Mouse (Mus musculus) E14TG2a.4 (cell line): Measurements from ENCODE around the gene Zfp12.
A peak's percentile ranks its signal among the peaks of the same experiment; 100 is the strongest.

ENCODE experiments used
- H3K27me3 ChIP-seq: 2 replicates; pipeline ENCODE4 v1.6.1; 2014; ENCODE audit warnings: low read length, control low read depth; ENCODE audit not compliant: insufficient read depth
- H3K36me3 ChIP-seq: 2 replicates; pipeline ENCODE4 v1.6.1; 2014; ENCODE audit warnings: low read length, control low read depth; ENCODE audit not compliant: insufficient read depth
- H3K4me1 ChIP-seq: replicated peaks from 2 replicates; pipeline ENCODE4 v1.6.1; 2014; ENCODE audit warnings: low read depth, low read length, control low read depth
- H3K4me3 ChIP-seq: replicated peaks from 2 replicates; pipeline ENCODE4 v1.5.1; 2014; ENCODE audit warnings: mild to moderate bottlenecking, low read length
- H3K9me3 ChIP-seq: 2 replicates; pipeline ENCODE4 v1.6.1; 2014; ENCODE audit warnings: low read length, control low read depth
- CTCF ChIP-seq: conservative IDR thresholded peaks from 2 replicates; pipeline ENCODE4 v1.5.1; 2014; ENCODE audit warnings: low read length
- NANOG ChIP-seq: IDR thresholded peaks from 2 replicates; pipeline ENCODE4 v1.6.1; 2014; ENCODE audit warnings: borderline replicate concordance, low read length, mixed read lengths
- POU5F1 ChIP-seq: IDR thresholded peaks from 2 replicates; pipeline ENCODE4 v1.6.1; 2014; ENCODE audit warnings: low read length, borderline replicate concordance

Zfp12 gene

DNA sequence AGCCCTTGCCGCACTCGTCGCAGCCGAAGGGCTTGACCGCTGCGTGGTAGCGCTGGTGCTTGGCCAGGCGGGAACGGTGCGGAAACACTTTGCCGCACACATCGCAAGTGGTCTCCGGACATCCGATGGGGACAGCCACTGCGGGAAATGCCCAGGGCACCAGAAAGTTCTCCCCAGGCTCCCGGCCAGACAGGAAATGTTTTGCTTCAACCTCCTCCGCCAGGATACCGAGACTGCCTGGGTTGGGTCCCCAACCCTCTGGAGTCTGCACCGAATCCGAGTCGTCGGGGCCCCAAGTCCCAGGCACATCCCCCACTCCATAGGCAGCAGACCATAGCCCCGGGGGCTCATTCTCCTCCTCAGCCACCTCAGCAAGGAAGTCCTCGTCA is 20.2 kb downstream of the Zfp12 start:
- no peak for TF ChIP-seq NANOG
- TF ChIP-seq CTCF = no peak
- TF ChIP-seq POU5F1 = no peak
- no peaks in the 10 kb centered on the region for H3K36me3 ChIP-seq
- peaks cover 24% of the 10 kb centered on the region for H3K4me1 ChIP-seq
- peak overlapping the region; percentile 76 for H3K4me3 ChIP-seq
- peaks cover 96% of the 10 kb centered on the region for H3K27me3 ChIP-seq
- H3K9me3 ChIP-seq = no peaks in the 10 kb centered on the region

DNA sequence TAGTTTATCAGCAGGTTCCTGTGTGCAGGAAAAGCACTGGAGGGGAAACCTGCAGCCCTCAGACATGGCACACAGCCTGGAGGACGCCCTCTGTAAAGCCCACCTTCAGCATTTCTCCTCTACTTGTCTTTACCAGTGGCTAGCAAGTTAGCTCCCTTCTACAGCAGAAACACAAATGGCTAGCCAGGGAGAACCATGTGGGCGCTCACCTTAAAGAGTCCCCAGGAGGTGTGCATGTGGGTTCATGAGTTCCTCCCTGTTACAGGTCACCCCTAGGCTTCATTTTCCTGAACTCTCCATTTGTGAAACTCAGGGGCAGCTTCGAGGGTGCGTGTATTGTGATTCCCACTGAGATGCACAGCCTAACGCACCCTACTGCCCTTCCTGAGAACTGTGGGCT is 20.8 kb downstream of the Zfp12 start:
- H3K4me3 ChIP-seq = no peak overlapping the region
- H3K4me1 ChIP-seq = peaks cover 24% of the 10 kb centered on the region
- TF ChIP-seq POU5F1 = no peak
- TF ChIP-seq CTCF = no peak
- no peak for TF ChIP-seq NANOG
- H3K36me3 ChIP-seq = no peaks in the 10 kb centered on the region
- H3K27me3 ChIP-seq = peaks cover 98% of the 10 kb centered on the region
- no peaks in the 10 kb centered on the region for H3K9me3 ChIP-seq

DNA sequence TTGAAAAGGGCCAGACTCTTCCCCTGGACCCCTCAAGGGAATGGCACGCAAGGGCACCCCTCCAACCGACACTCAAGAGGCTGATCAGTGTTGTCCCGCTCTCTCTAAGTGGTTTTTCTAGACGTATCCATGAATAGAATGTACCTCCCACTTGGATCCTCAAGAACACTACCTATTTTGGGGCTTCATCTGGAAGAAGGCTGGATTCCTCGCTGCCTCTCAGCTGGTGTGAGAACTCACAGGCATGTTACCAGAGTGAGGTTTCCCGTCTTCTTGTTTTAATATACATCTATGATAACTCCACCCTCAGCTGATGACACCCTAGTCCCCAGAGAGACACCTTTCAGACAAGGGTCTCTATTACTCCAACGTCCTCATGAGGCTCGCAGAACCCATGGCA is 26.7 kb downstream of the Zfp12 start:
- no peak overlapping the region for H3K4me3 ChIP-seq
- peaks cover 7% of the 10 kb centered on the region for H3K4me1 ChIP-seq
- H3K9me3 ChIP-seq = no peaks in the 10 kb centered on the region
- H3K27me3 ChIP-seq = peaks cover 75% of the 10 kb centered on the region
- no peaks in the 10 kb centered on the region for H3K36me3 ChIP-seq
- TF ChIP-seq CTCF (no peak), NANOG (no peak), POU5F1 (no peak)

DNA sequence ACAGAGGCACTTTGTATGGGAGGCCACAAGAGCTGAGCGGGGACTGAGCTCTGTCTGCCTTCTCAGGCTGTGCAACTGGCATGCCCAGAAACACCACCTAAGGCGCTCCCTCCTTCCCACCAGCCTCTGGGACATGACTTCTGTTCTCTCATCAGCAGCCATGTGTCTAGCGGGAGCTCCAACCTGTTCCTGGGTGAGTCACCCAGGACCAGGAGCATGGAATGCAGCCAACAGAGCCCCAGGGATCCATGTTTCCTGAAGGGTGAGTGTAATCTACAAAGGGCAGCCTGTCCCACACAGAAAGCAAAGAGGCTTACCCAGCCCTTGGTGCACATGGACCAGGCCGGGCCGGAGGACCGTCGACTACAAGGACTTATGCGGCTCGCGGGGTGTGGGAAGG is 29.7 kb downstream of the Zfp12 start:
- Histone ChIP-seq H3K36me3 (no peaks in the 10 kb centered on the region), H3K4me3 (no peak overlapping the region), H3K4me1 (peaks cover 19% of the 10 kb centered on the region), H3K9me3 (no peaks in the 10 kb centered on the region), H3K27me3 (peaks cover 71% of the 10 kb centered on the region)
- TF ChIP-seq POU5F1 (no peak), CTCF (no peak)

DNA sequence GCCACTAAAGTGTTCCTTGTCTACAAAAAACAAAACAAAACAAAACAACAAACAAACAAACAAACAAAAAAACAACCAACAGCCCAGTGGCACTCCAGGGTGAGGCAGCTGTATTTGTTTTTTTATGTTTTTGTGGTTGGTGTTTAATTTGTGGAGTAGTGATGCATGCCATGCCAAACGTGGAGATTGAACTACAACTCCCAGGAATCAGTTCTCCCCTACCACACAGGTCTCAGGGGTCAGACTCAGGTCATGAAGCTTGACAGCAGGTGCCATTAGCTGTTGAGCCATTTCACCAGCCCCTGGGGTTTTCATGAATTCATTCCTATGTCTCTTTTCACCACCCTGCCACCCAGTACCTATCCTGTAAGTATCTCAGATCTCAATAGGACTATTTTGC is 30.4 kb downstream of the Zfp12 start:
- TF ChIP-seq POU5F1 (no peak), NANOG (no peak), CTCF (no peak)
- Histone ChIP-seq H3K36me3 (no peaks in the 10 kb centered on the region), H3K9me3 (no peaks in the 10 kb centered on the region), H3K4me1 (peaks cover 24% of the 10 kb centered on the region), H3K27me3 (peaks cover 71% of the 10 kb centered on the region), H3K4me3 (no peak overlapping the region)

DNA sequence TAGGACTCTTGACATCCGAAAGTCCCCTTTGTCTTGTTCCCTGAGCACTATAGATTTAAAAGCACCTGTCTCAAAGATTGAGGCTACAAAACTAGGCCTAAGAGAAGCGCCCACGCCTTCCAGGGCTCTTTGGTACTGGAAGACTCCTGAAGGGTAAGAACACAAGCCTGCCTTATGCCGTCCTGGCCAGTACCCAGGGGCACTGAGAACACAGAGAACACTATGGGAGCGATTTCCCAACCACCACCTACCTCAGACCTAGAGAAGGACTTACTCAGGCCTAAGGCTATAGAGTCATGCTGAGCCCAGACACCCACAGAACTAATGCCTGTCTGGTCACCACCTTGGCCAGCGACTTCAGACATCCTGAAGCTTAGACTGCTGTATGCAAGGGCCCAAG is 31.8 kb downstream of the Zfp12 start:
- no peaks in the 10 kb centered on the region for H3K36me3 ChIP-seq
- no peaks in the 10 kb centered on the region for H3K9me3 ChIP-seq
- peaks cover 73% of the 10 kb centered on the region for H3K27me3 ChIP-seq
- no peak for TF ChIP-seq CTCF
- no peak for TF ChIP-seq NANOG
- TF ChIP-seq POU5F1 = no peak
- H3K4me1 ChIP-seq = peaks cover 25% of the 10 kb centered on the region
- no peak overlapping the region for H3K4me3 ChIP-seq

DNA sequence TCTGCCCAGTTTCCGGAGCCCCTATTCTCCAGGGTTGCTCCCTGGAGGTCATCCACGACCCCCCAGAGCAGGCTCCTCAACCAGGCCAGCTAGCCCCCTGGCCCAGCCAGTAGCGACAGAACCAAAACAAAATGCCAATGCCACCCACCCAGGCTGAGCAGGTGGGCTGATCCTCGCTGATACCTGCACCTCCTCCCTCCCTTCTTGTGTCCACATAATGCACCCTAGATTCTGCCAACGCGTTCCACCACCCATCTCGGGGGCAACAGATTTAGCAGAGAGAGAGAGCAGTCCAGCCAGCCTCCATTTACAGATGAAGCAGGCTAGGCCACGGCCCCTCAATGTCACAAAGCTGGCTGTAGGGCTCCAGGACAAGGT is 34.0 kb downstream of the Zfp12 start:
- no peaks in the 10 kb centered on the region for H3K36me3 ChIP-seq
- no peaks in the 10 kb centered on the region for H3K9me3 ChIP-seq
- peaks cover 25% of the 10 kb centered on the region for H3K4me1 ChIP-seq
- H3K27me3 ChIP-seq = peaks cover 51% of the 10 kb centered on the region
- no peak for TF ChIP-seq POU5F1
- no peak for TF ChIP-seq CTCF
- no peak for TF ChIP-seq NANOG
- peak overlapping the region; percentile 82 for H3K4me3 ChIP-seq

DNA sequence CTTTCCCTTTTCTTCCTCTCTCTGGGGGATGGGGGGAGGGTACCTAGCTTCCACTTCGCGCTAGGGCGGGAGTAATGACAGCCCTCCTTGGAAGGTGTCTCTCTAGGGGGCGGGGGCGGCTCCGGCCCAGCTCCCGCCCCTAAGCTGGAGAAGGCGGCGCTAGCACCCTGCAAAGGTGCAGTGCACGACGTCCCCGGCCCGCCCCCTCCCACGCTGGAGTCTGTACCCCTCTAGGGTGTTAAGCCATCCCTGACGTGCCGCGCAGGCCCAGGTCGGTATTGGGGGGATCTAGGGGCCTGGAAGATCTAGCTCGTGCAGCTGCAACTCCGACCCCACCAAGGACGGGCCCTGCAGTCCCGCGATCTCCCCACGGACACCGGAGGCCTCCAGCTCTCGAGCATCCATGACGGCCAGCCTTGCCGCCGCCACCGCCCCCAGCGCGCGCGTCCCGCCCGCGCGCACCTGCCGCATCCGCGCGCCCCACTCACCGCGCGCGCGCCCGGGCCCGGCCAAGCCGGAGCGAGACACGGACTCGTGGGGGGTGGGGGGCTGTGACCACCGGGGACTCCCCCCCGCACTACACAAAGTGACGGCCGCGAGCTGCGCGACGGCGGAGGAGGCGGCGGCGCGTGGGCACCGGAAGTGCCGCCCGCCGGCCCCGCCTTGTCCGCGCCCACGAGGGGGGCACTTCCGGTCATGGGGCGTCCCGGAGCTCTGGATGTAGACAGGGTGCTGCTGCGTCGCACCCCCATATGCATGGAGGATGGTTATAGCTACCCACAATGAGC is 34.6 kb downstream of the Zfp12 start, which contains the start of gene Zfp316:
Gene Zfp316, minus strand, starts transcription at position 660 of the 788 bp plus-strand sequence.
- Histone ChIP-seq H3K36me3 (no peaks in the 10 kb centered on the region), H3K27me3 (peaks cover 46% of the 10 kb centered on the region), H3K4me1 (peaks cover 23% of the 10 kb centered on the region), H3K9me3 (no peaks in the 10 kb centered on the region), H3K4me3 (peak within 1 kb of the TSS; percentile 82)
- no peak for TF ChIP-seq CTCF
- TF ChIP-seq NANOG = no peak
- TF ChIP-seq POU5F1 = no peak

DNA sequence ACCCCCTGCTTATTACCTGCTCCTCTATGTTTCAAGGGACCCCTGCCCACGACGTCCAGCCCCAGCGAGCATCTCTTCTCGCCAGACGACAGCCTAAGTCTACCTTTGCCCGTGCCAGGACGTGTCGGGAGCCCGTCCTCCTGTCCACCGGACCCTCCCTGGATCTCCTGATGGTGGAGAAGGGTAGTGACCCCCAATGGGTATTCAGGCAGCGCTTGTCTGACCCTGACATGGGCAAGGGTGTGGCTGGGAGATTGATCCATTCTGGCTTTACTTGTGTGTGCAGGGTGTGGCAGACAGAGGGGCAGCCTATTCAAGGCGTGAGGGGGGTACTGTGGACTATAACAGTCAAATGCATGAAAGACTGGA is 35.2 kb downstream of the Zfp12 start:
- TF ChIP-seq CTCF = no peak
- no peak for TF ChIP-seq NANOG
- no peak for TF ChIP-seq POU5F1
- peaks cover 18% of the 10 kb centered on the region for H3K4me1 ChIP-seq
- no peaks in the 10 kb centered on the region for H3K36me3 ChIP-seq
- H3K27me3 ChIP-seq = peaks cover 45% of the 10 kb centered on the region
- H3K9me3 ChIP-seq = no peaks in the 10 kb centered on the region
- H3K4me3 ChIP-seq = peak overlapping the region; percentile 82
